Mouse (Mus musculus) liver, adult 2 months (tissue): Measurements from ENCODE around the gene Focad. TPM values are rescaled to one million over a fixed set of nuclear protein-coding genes. Genes with fewer than 3 reads are reported as not detected.

Experiments used
- DNase-seq: peaks from one replicate; pipeline ENCODE4 v3.0.0-alpha.2; 2011; ENCODE audit warnings: low read depth, low spot score; ENCODE audit errors: extremely low read depth
- H3K27ac ChIP-seq: fragments of 200-500 bp; replicated peaks from 2 replicates; pipeline ENCODE4 v1.5.1; 2012; ENCODE audit warnings: low read depth, mild to moderate bottlenecking, control low read depth, inconsistent platforms, low read length; ENCODE audit not compliant: insufficient read depth
- H3K27me3 ChIP-seq: fragments of 200-500 bp; 2 replicates; pipeline ENCODE4 v1.6.1; 2012; ENCODE audit warnings: mild to moderate bottlenecking, moderate library complexity, low read length, inconsistent platforms; ENCODE audit not compliant: control insufficient read depth, insufficient read depth
- H3K36me3 ChIP-seq: fragments of 200-500 bp; 2 replicates; pipeline ENCODE4 v1.6.1; 2012; ENCODE audit warnings: low read length, inconsistent platforms; ENCODE audit not compliant: control insufficient read depth, insufficient read depth
- H3K4me1 ChIP-seq: fragments of 200-500 bp; 2 replicates; pipeline ENCODE4 v1.6.1; 2011; ENCODE audit warnings: low read length; ENCODE audit not compliant: control insufficient read depth, insufficient read depth
- H3K4me3 ChIP-seq: fragments of 200-500 bp; 2 replicates; pipeline ENCODE4 v1.5.1; 2011; ENCODE audit warnings: low read depth, mild to moderate bottlenecking, control low read depth, low read length, moderate library complexity; ENCODE audit not compliant: insufficient read depth
- H3K79me2 ChIP-seq: fragments of 200-500 bp; 2 replicates; pipeline ENCODE4 v1.6.1; 2012; ENCODE audit warnings: inconsistent platforms, mild to moderate bottlenecking, low read length, moderate library complexity; ENCODE audit not compliant: control insufficient read depth, insufficient read depth
- H3K9ac ChIP-seq: fragments of 200-500 bp; 2 replicates; pipeline ENCODE4 v1.6.1; 2012; ENCODE audit warnings: low read depth, mild to moderate bottlenecking, control low read depth, inconsistent platforms, low read length
- CTCF ChIP-seq: fragments of 200-500 bp; IDR thresholded peaks from 2 replicates; pipeline ENCODE4 v1.5.1; 2011; ENCODE audit warnings: low read depth, low read length, control low read depth
- POLR2A ChIP-seq: fragments of 200-500 bp; IDR thresholded peaks from 2 replicates; pipeline ENCODE4 v1.6.1; 2011; ENCODE audit warnings: low read length, control low read depth; ENCODE audit not compliant: insufficient read depth; ENCODE audit errors: extremely low read depth
- WGBS: fragments of 180-500 bp; shearing (Covaris S2); methylation state at CpG from one replicate; pipeline ENCODE4 v1.1.7; 2018; 5-methylcytosine and 5-hydroxymethylcytosine counted together
- polyA plus RNA-seq: library from polyadenylated mRNA; depleted of rRNA; stranded (reverse); fragments of >200 nt; gene quantifications from 2 replicates; pipeline ENCODE4 v1.2.3, GENCODE M21; 2012
- total RNA-seq: library from RNA; depleted of rRNA; stranded (reverse); fragments of >200 nt; gene quantifications from 2 replicates; pipeline ENCODE4 v1.2.3, GENCODE M21; 2014

Gene Focad
- total and polyA plus RNA-seq, 2 experiments = 6.4 to 11.1 TPM

GRCm38 (mm10) chr4:88243834-88244233 lies 149.4 kb downstream of the Focad start:
- no peaks in the 10 kb centered on the region for H3K36me3 ChIP-seq
- no peak for DNase-seq
- H3K27ac ChIP-seq = no peak overlapping the region
- no peaks in the 10 kb centered on the region; the same call in 1 of the 2 replicates for H3K79me2 ChIP-seq
- no peak overlapping the region for H3K9ac ChIP-seq
- no peaks in the 10 kb centered on the region for H3K4me1 ChIP-seq
- H3K27me3 ChIP-seq = no peaks in the 10 kb centered on the region
- TF ChIP-seq CTCF (no peak), POLR2A (no peak)
- no peak overlapping the region for H3K4me3 ChIP-seq
- 95% methylated on average over 2 of the region's 2 CpGs for WGBS

- TF ChIP-seq POLR2A (no peak), CTCF (no peak)
- Histone ChIP-seq H3K27me3 (no peaks in the 10 kb centered on the region), H3K9ac (no peak overlapping the region), H3K4me1 (no peaks in the 10 kb centered on the region), H3K79me2 (no peaks in the 10 kb centered on the region; the same call in 1 of the 2 replicates), H3K36me3 (no peaks in the 10 kb centered on the region), H3K27ac (no peak overlapping the region), H3K4me3 (no peak overlapping the region)
- 86% methylated on average over 4 of the region's 4 CpGs for WGBS
- DNase-seq = peak; percentile 5
Measured at GRCm38 (mm10) chr4:88245494-88245893, 151.1 kb downstream of the Focad start.

DNA sequence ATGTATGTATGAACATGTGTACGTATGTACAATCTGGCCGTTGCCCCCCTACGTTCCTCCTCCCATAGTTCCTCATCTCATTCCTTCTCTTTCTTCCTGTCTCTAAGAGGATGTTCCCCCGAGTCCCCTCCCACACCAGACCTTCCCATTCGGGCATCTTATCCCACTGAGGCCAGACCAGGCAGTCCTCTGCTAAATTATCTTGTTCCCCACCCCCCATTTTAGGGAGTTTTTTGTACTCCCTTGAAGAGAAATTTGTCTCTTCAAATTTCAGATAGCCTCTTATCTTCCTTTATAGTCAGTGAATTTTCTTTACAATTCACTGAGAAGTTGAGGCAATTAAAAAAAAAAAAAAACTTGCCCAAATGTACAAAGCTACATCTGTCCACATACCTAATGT lies 166.9 kb downstream of the Focad start:
- DNase-seq = no peak
- Histone ChIP-seq H3K4me1 (no peaks in the 10 kb centered on the region), H3K79me2 (no peaks in the 10 kb centered on the region), H3K36me3 (peaks cover 3% of the 10 kb centered on the region; the same call in 1 of the 2 replicates), H3K27me3 (no peaks in the 10 kb centered on the region), H3K4me3 (no peak overlapping the region), H3K27ac (no peak overlapping the region), H3K9ac (no peak overlapping the region)
- WGBS = 91% methylated on average over 5 of the region's 5 CpGs
- no peak for TF ChIP-seq CTCF
- TF ChIP-seq POLR2A = no peak

DNA sequence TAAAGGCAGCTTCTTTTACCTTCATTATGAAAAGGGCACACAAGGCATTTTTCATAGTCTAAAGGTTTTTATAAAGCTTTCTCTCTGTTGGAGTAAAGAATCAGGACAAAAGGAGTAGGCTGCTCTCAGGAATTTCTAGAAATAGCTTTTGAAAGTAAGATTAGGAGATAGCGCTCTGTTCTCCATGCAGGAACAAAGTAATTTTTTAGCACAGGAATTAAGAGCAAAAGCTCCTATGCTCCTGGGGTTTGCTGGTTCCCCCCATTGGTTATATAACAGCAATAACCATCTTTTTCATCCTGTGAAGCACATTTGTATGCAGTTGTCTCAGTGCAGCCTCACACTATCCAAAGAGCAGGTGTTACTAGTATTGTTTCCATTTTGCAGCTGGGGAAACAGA lies 170.1 kb downstream of the Focad start:
- H3K79me2 ChIP-seq = no peaks in the 10 kb centered on the region
- H3K36me3 ChIP-seq = no peaks in the 10 kb centered on the region
- no peak for DNase-seq
- H3K4me3 ChIP-seq = no peak overlapping the region
- H3K27ac ChIP-seq = no peak overlapping the region
- TF ChIP-seq POLR2A = no peak
- no peak for TF ChIP-seq CTCF
- H3K27me3 ChIP-seq = no peaks in the 10 kb centered on the region
- no peaks in the 10 kb centered on the region for H3K4me1 ChIP-seq
- 97% methylated on average over 1 of the region's 1 CpGs for WGBS
- H3K9ac ChIP-seq = no peak overlapping the region

- Histone ChIP-seq H3K27me3 (no peaks in the 10 kb centered on the region), H3K4me3 (no peak overlapping the region), H3K4me1 (peaks cover 4% of the 10 kb centered on the region), H3K27ac (no peak overlapping the region), H3K36me3 (no peaks in the 10 kb centered on the region), H3K79me2 (no peaks in the 10 kb centered on the region), H3K9ac (no peak overlapping the region)
- DNase-seq = no peak
- TF ChIP-seq POLR2A = no peak
- TF ChIP-seq CTCF = no peak
- WGBS = 91% methylated on average over 7 of the region's 7 CpGs
Measured at GRCm38 (mm10) chr4:88270408-88271067, 176.1 kb downstream of the Focad start.

- Histone ChIP-seq H3K27ac (no peak overlapping the region), H3K9ac (no peak overlapping the region), H3K4me3 (no peak overlapping the region), H3K36me3 (no peaks in the 10 kb centered on the region), H3K79me2 (no peaks in the 10 kb centered on the region), H3K4me1 (peaks cover 6% of the 10 kb centered on the region), H3K27me3 (no peaks in the 10 kb centered on the region)
- peak; percentile 64 for DNase-seq
- 34% methylated on average over 6 of the region's 6 CpGs for WGBS
- TF ChIP-seq CTCF = no peak
Measured at GRCm38 (mm10) chr4:88275571-88276041, 181.2 kb downstream of the Focad start.
